Mouse (Mus musculus): ENCODE results near the gene Cer1.

GRCm38 (mm10) chr4:82882500-82882899 lies 2.4 kb downstream of the Cer1 start:
- no peak for TF ChIP-seq CTCF (IDR thresholded peaks at IDR 0.05; ENCODE audit: control insufficient read depth, insufficient read depth, insufficient read length)
- no peak for TF ChIP-seq MAX (IDR thresholded peaks at IDR 0.05)
